Mouse (Mus musculus) E14TG2a.4 (cell line): ENCODE results near the gene Pde1c.

ENCODE experiments used
- CTCF ChIP-seq: conservative IDR thresholded peaks from 2 replicates; pipeline ENCODE4 v1.5.1; 2014; ENCODE audit warnings: low read length
- NANOG ChIP-seq: IDR thresholded peaks from 2 replicates; pipeline ENCODE4 v1.6.1; 2014; ENCODE audit warnings: borderline replicate concordance, low read length, mixed read lengths

- TF ChIP-seq CTCF (no peak), NANOG (no peak)
Observed at GRCm38 (mm10) chr6:56616228-56616981, 47.5 kb upstream of the Pde1c start.
